Mouse (Mus musculus) mature B cell (primary cell): ENCODE measurements around the gene Tnfaip1.
"Not testable (repeated sequence)": the region's sequence is repeated elsewhere in the genome, so short reads cannot be mapped to it uniquely, and the experiment has no call there.

Experiments used
- in situ Hi-C: fragments of 300-500 bp; cut with MboI; formaldehyde crosslinking; loops from 2 replicates; pipeline ENCODE4 v1.14.3; 2019

Gene Tnfaip1

GRCm38 (mm10) chr11:78536690-78537084 is 555 bp upstream of the Tnfaip1 start:
- in situ Hi-C loops: no loop called here

- in situ Hi-C loops: no loop called here
Observed at GRCm38 (mm10) chr11:78535376-78536079, 604 bp downstream of the Tnfaip1 start.

- in situ Hi-C loops: no loop called here
Observed at GRCm38 (mm10) chr11:78534516-78534915, 1.6 kb downstream of the Tnfaip1 start.

- in situ Hi-C loops: not testable (repeated sequence)
Observed at GRCm38 (mm10) chr11:78531515-78531914, 4.6 kb downstream of the Tnfaip1 start.

GRCm38 (mm10) chr11:78531046-78531445 is 5.1 kb downstream of the Tnfaip1 start:
- in situ Hi-C loops: no loop called here

GRCm38 (mm10) chr11:78530001-78530400 is 6.1 kb downstream of the Tnfaip1 start:
- in situ Hi-C loops: no loop called here

- in situ Hi-C loops: no loop called here
Observed at GRCm38 (mm10) chr11:78528714-78529113, 7.4 kb downstream of the Tnfaip1 start.

- in situ Hi-C loops: no loop called here
Observed at GRCm38 (mm10) chr11:78524838-78525237, 11.3 kb downstream of the Tnfaip1 start.

- in situ Hi-C loops: no loop called here
Observed at GRCm38 (mm10) chr11:78523241-78523955, 12.7 kb downstream of the Tnfaip1 start.

- in situ Hi-C loops: no loop called here
Observed at GRCm38 (mm10) chr11:78522481-78522997, 13.6 kb downstream of the Tnfaip1 start.

- in situ Hi-C loops: no loop called here
Observed at GRCm38 (mm10) chr11:78521880-78522279, 14.3 kb downstream of the Tnfaip1 start.

- in situ Hi-C loops: no loop called here
Observed at GRCm38 (mm10) chr11:78518931-78519330, 17.2 kb downstream of the Tnfaip1 start.

- in situ Hi-C loops: no loop called here
Observed at GRCm38 (mm10) chr11:78515549-78516325, 20.4 kb downstream of the Tnfaip1 start.

- in situ Hi-C loops: no loop called here
Observed at GRCm38 (mm10) chr11:78513106-78513790, 22.9 kb downstream of the Tnfaip1 start.

GRCm38 (mm10) chr11:78512025-78512957 is 23.8 kb downstream of the Tnfaip1 start, which contains the start of the genes Tmem199 and Poldip2:
TSS of gene Tmem199 (minus strand) at chr11:78512172.
TSS of gene Poldip2 (plus strand) at chr11:78512193.
- in situ Hi-C loops: no loop called here

- in situ Hi-C loops: no loop called here
Observed at GRCm38 (mm10) chr11:78509148-78509547, 27.0 kb downstream of the Tnfaip1 start.

GRCm38 (mm10) chr11:78505430-78505829 is 30.7 kb downstream of the Tnfaip1 start:
- in situ Hi-C loops: no loop called here

GRCm38 (mm10) chr11:78502909-78503650 is 33.1 kb downstream of the Tnfaip1 start, which contains the start of gene Sebox:
TSS of gene Sebox (plus strand) at chr11:78503447.
- in situ Hi-C loops: no loop called here

GRCm38 (mm10) chr11:78501529-78501928 is 34.6 kb downstream of the Tnfaip1 start:
- in situ Hi-C loops: no loop called here
